Mouse (Mus musculus) left cerebral cortex, adult 8-10 months (tissue): Measurements from ENCODE around the gene Rhox3g. TPM values are rescaled to one million over a fixed set of nuclear protein-coding genes. Genes with fewer than 3 reads are reported as not detected.
"Not testable (repeated sequence)": the region's sequence is repeated elsewhere in the genome, so short reads cannot be mapped to it uniquely, and the experiment has no call there.

ENCODE experiments used
- DNase-seq, 2 experiments: peaks; one replicate each; pipeline ENCODE4 v3.0.0; 2022; ENCODE audit warnings: low spot score in 2 of 2
- total RNA-seq, 4 experiments: library from RNA; stranded (reverse); gene quantifications; 2 replicates each; pipeline ENCODE4 v1.2.4; 2022

Gene Rhox3g
- total RNA-seq, result not detected

- DNase-seq, result not testable (repeated sequence)
These were observed at the start of gene Rhox3g for GRCm38 (mm10) chrX:37628512-37628911. Rhox3g (minus strand) TSS chrX:37628612.

DNA sequence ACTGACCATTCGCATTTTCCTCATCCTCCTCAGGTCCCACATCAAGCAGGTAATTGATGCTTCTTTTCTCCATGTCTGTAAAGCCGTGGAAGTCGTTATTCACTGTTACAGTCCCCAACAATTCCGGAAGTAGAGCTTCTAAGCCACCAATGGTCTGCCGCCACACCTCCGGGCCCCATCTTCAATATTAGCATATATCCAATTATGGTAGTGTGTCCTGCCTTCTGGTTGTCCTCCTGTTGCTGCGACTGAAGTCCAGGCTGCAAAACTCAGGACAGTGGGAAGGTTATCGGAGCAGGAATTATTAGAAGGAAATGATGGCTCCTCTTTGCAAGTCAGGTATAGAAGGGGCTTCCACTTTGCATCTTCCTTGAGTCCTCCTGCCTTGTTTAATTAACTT lies 44.8 kb upstream of the Rhox3g start, which contains the start of gene Rhox2h:
Gene Rhox2h, minus strand, starts transcription at position 101 of the 400 bp plus-strand sequence.
- DNase-seq, result not testable (repeated sequence)

- DNase-seq, result not testable (repeated sequence)
These were observed 40.3 kb upstream of the Rhox3g start, which contains the start of gene Rhox3h for GRCm38 (mm10) chrX:37668664-37669063. Rhox3h (minus strand) TSS chrX:37668764.

DNA sequence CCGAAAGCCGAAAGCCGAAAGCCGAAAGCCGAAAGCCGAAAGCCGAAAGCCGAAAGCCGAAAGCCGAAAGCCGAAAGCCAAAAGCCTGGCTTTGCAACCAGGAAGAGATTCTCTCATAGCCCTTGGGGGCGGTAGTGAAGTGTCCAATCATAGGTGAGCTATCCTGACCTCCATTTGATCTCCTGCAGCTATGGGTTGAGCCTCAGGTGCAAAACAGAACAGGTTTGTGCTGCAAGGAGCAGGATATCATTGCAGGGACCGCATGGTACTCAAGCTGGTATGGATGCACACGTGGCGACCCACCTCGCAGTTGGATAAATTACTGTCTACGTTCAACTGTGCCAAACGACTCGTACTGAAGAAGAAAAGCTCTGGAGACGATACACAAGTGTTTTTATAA lies 22.8 kb upstream of the Rhox3g start, which contains the start of gene Rhox4g:
Gene Rhox4g, minus strand, starts transcription at position 101 of the 400 bp plus-strand sequence.
- DNase-seq, result not testable (repeated sequence)

DNA sequence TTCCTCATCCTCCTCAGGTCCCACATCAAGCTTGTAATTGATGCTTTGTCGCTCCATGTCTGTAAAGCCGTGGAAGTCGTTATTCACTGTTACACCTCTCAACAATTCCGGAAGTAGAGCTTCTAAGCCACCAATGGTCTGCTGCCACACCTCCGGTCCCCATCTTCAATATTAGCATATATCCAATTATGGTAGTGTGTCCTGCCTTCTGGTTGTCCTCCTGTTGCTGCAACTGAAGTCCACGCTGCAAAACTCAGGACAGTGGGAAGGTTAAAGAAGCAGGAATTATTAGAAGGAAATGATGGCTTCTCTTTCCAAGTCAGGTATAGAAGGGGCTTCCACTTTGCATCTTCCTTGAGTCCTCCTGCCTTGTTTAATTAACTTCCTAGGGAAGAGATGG lies 15.0 kb upstream of the Rhox3g start, which contains the start of gene Rhox2g:
Gene Rhox2g, minus strand, starts transcription at position 101 of the 400 bp plus-strand sequence.
- DNase-seq, result not testable (repeated sequence)

DNA sequence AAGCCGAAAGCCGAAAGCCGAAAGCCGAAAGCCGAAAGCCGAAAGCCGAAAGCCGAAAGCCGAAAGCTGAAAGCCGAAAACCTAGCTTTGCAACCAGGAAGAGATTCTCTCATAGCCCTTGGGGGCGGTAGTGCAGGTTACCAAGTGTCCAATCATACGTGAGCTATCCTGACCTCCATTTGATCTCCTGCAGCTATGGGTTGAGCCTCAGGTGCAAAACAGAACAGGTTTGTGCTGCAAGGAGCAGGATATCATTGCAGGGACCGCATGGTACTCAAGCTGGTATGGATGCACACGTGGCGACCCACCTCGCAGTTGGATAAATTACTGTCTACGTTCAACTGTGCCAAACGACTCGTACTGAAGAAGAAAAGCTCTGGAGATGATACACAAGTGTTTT lies 20.8 kb downstream of the Rhox3g start, which contains the start of gene Rhox4f:
Gene Rhox4f, minus strand, starts transcription at position 101 of the 400 bp plus-strand sequence.
- DNase-seq, result not testable (repeated sequence)

- DNase-seq, result not testable (repeated sequence)
These were observed 47.7 kb downstream of the Rhox3g start, which contains the start of gene Rhox3f for GRCm38 (mm10) chrX:37580692-37581091. Rhox3f (plus strand) TSS chrX:37580992.

Other genes starting within 250 kb of the Rhox3g start
- gene Rhox3a2, start 248.6 kb downstream of the Rhox3g start, total RNA-seq, result not detected
- not detected for gene Rhox4a2, start 237.8 kb downstream of the Rhox3g start, total RNA-seq
- gene Rhox2b, start 216.5 kb downstream of the Rhox3g start, total RNA-seq, result not detected
- gene Rhox4b, start 196.1 kb downstream of the Rhox3g start, total RNA-seq, result not detected
- gene Rhox2c, start 174.9 kb downstream of the Rhox3g start, total RNA-seq, result not detected
- not detected for gene Rhox3c, start 170.0 kb downstream of the Rhox3g start, total RNA-seq
- not detected for gene Rhox4c, start 148.3 kb downstream of the Rhox3g start, total RNA-seq
- gene Rhox2d, start 135.2 kb downstream of the Rhox3g start, total RNA-seq, result not detected
- gene Rhox4d, start 114.3 kb downstream of the Rhox3g start, total RNA-seq, result not detected
- gene Rhox2e, start 98.2 kb downstream of the Rhox3g start, total RNA-seq, result not detected
- not detected for gene Rhox3e, start 86.6 kb downstream of the Rhox3g start, total RNA-seq
- not detected for gene Rhox4e, start 71.2 kb downstream of the Rhox3g start, total RNA-seq
- not detected for gene Rhox2f, start 57.2 kb downstream of the Rhox3g start, total RNA-seq
- gene Rhox3f, start 47.6 kb downstream of the Rhox3g start, total RNA-seq, result not detected
- gene Rhox4f, start 20.9 kb downstream of the Rhox3g start, total RNA-seq, result not detected
- gene Rhox2g, start 14.9 kb upstream of the Rhox3g start, total RNA-seq, result not detected
- gene Rhox4g, start 22.7 kb upstream of the Rhox3g start, total RNA-seq, result not detected
- gene Rhox3h, start 40.2 kb upstream of the Rhox3g start, total RNA-seq, result not detected
- gene Rhox2h, start 44.7 kb upstream of the Rhox3g start, total RNA-seq, result not detected
- not detected for gene Rhox5, start 176.2 kb upstream of the Rhox3g start, total RNA-seq
- gene Rhox6, start 198.3 kb upstream of the Rhox3g start, total RNA-seq, result not detected
- not detected for gene Rhox7a, start 203.1 kb upstream of the Rhox3g start, total RNA-seq